Mouse (Mus musculus) ES-E14 (cell line): ENCODE results near the gene 2610528A11Rik. TPM values are rescaled to one million over a fixed set of nuclear protein-coding genes. Genes with fewer than 3 reads are reported as not detected.

Source experiments
- DNase-seq: peaks from one replicate; pipeline ENCODE4 v3.0.0-alpha.2; 2013; ENCODE audit warnings: low read depth, low spot score
- H3K27ac ChIP-seq: 2 replicates; pipeline ENCODE4 v1.5.1; 2012; ENCODE audit warnings: low read depth, mild to moderate bottlenecking, low read length, moderate library complexity, mixed read lengths; ENCODE audit not compliant: poor library complexity, insufficient read depth, severe bottlenecking
- H3K36me3 ChIP-seq: 2 replicates; pipeline ENCODE4 v1.6.1; 2012; ENCODE audit warnings: mild to moderate bottlenecking, low read length, moderate library complexity, mixed read lengths; ENCODE audit not compliant: control insufficient read depth, poor library complexity, insufficient read depth, severe bottlenecking
- H3K4me1 ChIP-seq, 2 experiments: fragments of 150-350 bp in 1 of 2; sonication (generic) in 1 of 2; 2 replicates each; pipeline ENCODE4 v1.6.1; 2012; ENCODE audit warnings: low read length in 2 of 2, mild to moderate bottlenecking in 1 of 2, mixed read lengths in 1 of 2; ENCODE audit not compliant: control insufficient read depth in 2 of 2, insufficient read depth in 2 of 2, poor library complexity in 1 of 2
- H3K4me3 ChIP-seq, 2 experiments: fragments of 150-350 bp in 1 of 2; sonication (generic) in 1 of 2; 2 replicates each; pipeline ENCODE4 v1.5.1; 2012; ENCODE audit warnings: low read length in 2 of 2, low read depth in 1 of 2, mild to moderate bottlenecking in 1 of 2, mixed read lengths in 1 of 2; ENCODE audit not compliant: insufficient read depth in 1 of 2, poor library complexity in 1 of 2, severe bottlenecking in 1 of 2
- H3K9ac ChIP-seq: 2 replicates; pipeline ENCODE4 v1.6.1; 2012; ENCODE audit warnings: low read depth, mild to moderate bottlenecking, low read length, mixed read lengths; ENCODE audit not compliant: poor library complexity, insufficient read depth, severe bottlenecking
- H3K9me3 ChIP-seq: fragments of 150-350 bp; sonication (generic); 2 replicates; pipeline ENCODE4 v1.6.1; 2012; ENCODE audit warnings: low read depth, mild to moderate bottlenecking, low read length; ENCODE audit not compliant: control insufficient read depth, insufficient read depth
- CHD2 ChIP-seq: IDR thresholded peaks from 2 replicates; pipeline ENCODE4 v1.6.1; 2014; ENCODE audit warnings: mild to moderate bottlenecking, low read depth, low read length, inconsistent platforms
- HCFC1 ChIP-seq: IDR thresholded peaks from 2 replicates; pipeline ENCODE4 v1.6.1; 2012; ENCODE audit warnings: low read length, inconsistent platforms, borderline replicate concordance; ENCODE audit not compliant: insufficient read depth
- MAFK ChIP-seq: IDR thresholded peaks from 2 replicates; pipeline ENCODE4 v1.6.1; 2014; ENCODE audit warnings: mild to moderate bottlenecking, low read depth, low read length, inconsistent platforms; ENCODE audit not compliant: insufficient read depth
- ZC3H11A ChIP-seq: IDR thresholded peaks from 2 replicates; pipeline ENCODE4 v1.6.1; 2012; ENCODE audit warnings: low read depth, mild to moderate bottlenecking, inconsistent platforms, low read length, borderline replicate concordance
- ZNF384 ChIP-seq: IDR thresholded peaks from 2 replicates; pipeline ENCODE4 v1.6.1; 2012; ENCODE audit warnings: low read depth, low read length, inconsistent platforms
- in situ Hi-C, 2 experiments: fragments of 600-800 bp; cut with MboI; formaldehyde crosslinking; loops; one replicate each; pipeline ENCODE4 v1.15.1; 2025; ENCODE audit warnings: low sequenced_read_pairs in 2 of 2, inconsistent platforms in 1 of 2; ENCODE audit not compliant: unreplicated experiment in 2 of 2
- total RNA-seq: library from RNA; depleted of rRNA; stranded (reverse); fragments of 300-350 nt; gene quantifications from 2 replicates; pipeline ENCODE4 v1.2.3, GENCODE M21; 2012

2610528A11Rik gene
- total RNA-seq, 1 experiment: not detected

DNA sequence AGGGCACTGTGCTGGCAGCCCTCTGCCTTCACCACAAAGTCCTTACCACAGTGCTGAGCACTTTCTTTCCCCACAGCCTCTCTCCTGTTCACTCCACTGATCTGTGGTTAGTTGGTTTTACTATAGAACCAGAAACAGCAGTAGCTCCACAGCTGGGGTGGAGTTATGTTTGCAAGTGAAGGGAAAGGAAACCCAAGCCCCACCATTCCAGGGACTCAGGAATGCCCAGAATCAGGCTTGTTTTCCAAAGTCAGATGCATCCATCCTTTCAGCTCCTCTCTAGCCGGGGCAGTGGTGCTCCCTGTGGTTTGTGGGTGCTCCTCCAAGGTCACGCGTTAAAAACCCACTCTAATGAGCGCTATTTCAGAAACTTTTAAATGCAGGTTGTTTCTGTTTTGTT, 18.3 kb downstream of the 2610528A11Rik start:
- in situ Hi-C loops: no loop called here
- TF ChIP-seq ZNF384 (no peak), MAFK (no peak), CHD2 (no peak), ZC3H11A (no peak), HCFC1 (no peak)
- no peak overlapping the region for H3K4me3 ChIP-seq

GRCm38 (mm10) chr14:37094436-37094835, 19.4 kb downstream of the 2610528A11Rik start:
- in situ Hi-C loops: no loop called here
- no peaks in the 10 kb centered on the region for H3K9me3 ChIP-seq
- no peak overlapping the region for H3K27ac ChIP-seq
- no peak overlapping the region for H3K9ac ChIP-seq
- TF ChIP-seq MAFK: no peak
- TF ChIP-seq HCFC1: no peak
- TF ChIP-seq ZNF384: no peak
- TF ChIP-seq CHD2: no peak
- no peak for TF ChIP-seq ZC3H11A
- H3K4me1 ChIP-seq: peaks cover 8 to 25% of the 10 kb centered on the region in 2 experiments
- H3K36me3 ChIP-seq: no peaks in the 10 kb centered on the region
- no peak for DNase-seq
- no peak overlapping the region for H3K4me3 ChIP-seq

More for the DNA sequence above, 18.3 kb downstream of the 2610528A11Rik start:
- no peak overlapping the region for H3K27ac ChIP-seq
- peaks cover 8 to 25% of the 10 kb centered on the region in 2 experiments for H3K4me1 ChIP-seq
- DNase-seq: peak; percentile 29
- no peaks in the 10 kb centered on the region for H3K9me3 ChIP-seq
- no peaks in the 10 kb centered on the region for H3K36me3 ChIP-seq
- no peak overlapping the region for H3K9ac ChIP-seq

DNA sequence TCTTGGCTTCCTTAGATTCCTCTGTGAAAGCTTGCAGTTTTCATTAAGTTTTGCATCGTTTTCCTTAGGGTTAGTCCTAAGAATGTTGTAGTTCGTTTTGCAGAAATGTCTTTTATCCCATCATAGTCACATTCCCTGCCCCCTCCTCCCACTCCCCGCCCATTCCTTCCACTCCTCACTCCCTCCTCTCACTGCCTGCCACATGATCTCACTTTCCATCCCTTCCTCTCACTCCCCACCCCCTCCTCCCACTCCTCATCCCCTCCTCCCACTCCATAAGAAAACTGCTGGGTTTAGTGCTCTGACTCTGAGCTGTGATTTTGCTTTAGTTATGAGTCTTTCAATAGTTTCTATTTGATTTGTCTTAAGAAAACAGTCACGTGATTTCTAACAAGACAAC, 30.1 kb downstream of the 2610528A11Rik start:
- H3K4me1 ChIP-seq: no peaks in the 10 kb centered on the region
- no peaks in the 10 kb centered on the region for H3K9me3 ChIP-seq
- H3K9ac ChIP-seq: no peak overlapping the region
- H3K36me3 ChIP-seq: no peaks in the 10 kb centered on the region
- in situ Hi-C loops: no loop called here
- H3K27ac ChIP-seq: no peak overlapping the region
- H3K4me3 ChIP-seq: no peak overlapping the region
- no peak for DNase-seq
- TF ChIP-seq HCFC1 (no peak), ZC3H11A (no peak), ZNF384 (no peak), MAFK (no peak), CHD2 (no peak)

GRCm38 (mm10) chr14:37080724-37081123, 33.1 kb downstream of the 2610528A11Rik start:
- Histone ChIP-seq H3K36me3 (no peaks in the 10 kb centered on the region), H3K4me1 (no peaks in the 10 kb centered on the region), H3K9me3 (no peaks in the 10 kb centered on the region), H3K9ac (no peak overlapping the region), H3K27ac (no peak overlapping the region), H3K4me3 (no peak overlapping the region)
- DNase-seq: no peak
- no peak for TF ChIP-seq ZC3H11A
- no peak for TF ChIP-seq HCFC1
- no peak for TF ChIP-seq MAFK
- TF ChIP-seq CHD2: no peak
- TF ChIP-seq ZNF384: no peak
- in situ Hi-C loops: no loop called here

DNA sequence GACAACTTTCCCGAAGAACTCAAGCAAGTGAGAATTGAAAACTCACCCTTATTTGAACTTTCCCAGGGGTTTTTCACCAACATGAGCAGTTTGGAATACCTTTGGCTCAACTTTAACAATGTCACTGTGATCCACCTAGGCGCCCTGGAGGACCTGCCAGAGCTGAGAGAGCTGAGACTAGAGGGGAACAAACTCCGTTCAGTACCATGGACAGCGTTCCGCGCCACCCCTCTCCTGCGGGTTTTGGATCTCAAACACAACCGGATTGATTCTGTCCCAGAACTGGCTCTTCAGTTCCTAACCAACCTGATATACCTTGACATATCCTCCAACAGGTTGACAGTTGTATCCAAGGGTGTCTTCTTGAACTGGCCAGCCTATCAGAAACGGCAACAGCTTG, 45.3 kb downstream of the 2610528A11Rik start:
- H3K4me1 ChIP-seq: no peaks in the 10 kb centered on the region
- no peak overlapping the region for H3K9ac ChIP-seq
- no peak overlapping the region for H3K27ac ChIP-seq
- H3K36me3 ChIP-seq: no peaks in the 10 kb centered on the region
- in situ Hi-C loops: no loop called here
- H3K4me3 ChIP-seq: no peak overlapping the region
- peak; percentile 60 for DNase-seq
- H3K9me3 ChIP-seq: no peaks in the 10 kb centered on the region
- TF ChIP-seq HCFC1 (no peak), CHD2 (no peak), ZNF384 (no peak), MAFK (no peak), ZC3H11A (no peak)
